Mouse (Mus musculus) induced T-regulatory cell, adult 2 months (primary cell): ENCODE measurements at regions not wholly inside any gene's neighbourhood (a gene's known extent, or its start where the extent isn't known, plus 50 kb on each side); places are given as distances from the start of the nearest gene placed in this dataset.
"Not testable (repeated sequence)": the region's sequence is repeated elsewhere in the genome, so short reads cannot be mapped to it uniquely, and the experiment has no call there.

Source experiments
- DNase-seq: peaks from one replicate; pipeline ENCODE4 v3.0.0-alpha.2; 2012; ENCODE audit warnings: low read depth

GRCm38 (mm10) chr13:5920422-5920821 lies 59.1 kb downstream of the Klf6 start:
- no peak for DNase-seq

GRCm38 (mm10) chr13:5931433-5931832 lies 70.2 kb downstream of the Klf6 start:
- DNase-seq, result no peak

- no peak for DNase-seq
Measured at GRCm38 (mm10) chr13:5937436-5937835, 76.2 kb downstream of the Klf6 start.

- no peak for DNase-seq
Measured at GRCm38 (mm10) chr13:5937970-5938369, 76.7 kb downstream of the Klf6 start.

GRCm38 (mm10) chr13:5939368-5939767 lies 78.1 kb downstream of the Klf6 start:
- DNase-seq, result no peak

GRCm38 (mm10) chr13:5952863-5953262 lies 91.6 kb downstream of the Klf6 start:
- DNase-seq, result no peak

GRCm38 (mm10) chr13:5955121-5955520 lies 93.8 kb downstream of the Klf6 start:
- DNase-seq, result not testable (repeated sequence)

GRCm38 (mm10) chr13:5956145-5956544 lies 94.9 kb downstream of the Klf6 start:
- DNase-seq, result no peak

- DNase-seq, result no peak
Measured at GRCm38 (mm10) chr13:5962947-5963346, 101.7 kb downstream of the Klf6 start.

GRCm38 (mm10) chr13:5964626-5965025 lies 103.3 kb downstream of the Klf6 start:
- DNase-seq, result no peak

- DNase-seq, result no peak
Measured at GRCm38 (mm10) chr13:5978615-5979014, 117.3 kb downstream of the Klf6 start.

GRCm38 (mm10) chr13:5987491-5987890 lies 126.2 kb downstream of the Klf6 start:
- no peak for DNase-seq

- DNase-seq, result peak; percentile 23
Measured at GRCm38 (mm10) chr13:5988407-5988806, 127.1 kb downstream of the Klf6 start.

GRCm38 (mm10) chr13:6000559-6001217 lies 139.4 kb downstream of the Klf6 start:
- DNase-seq, result no peak

- DNase-seq, result peak; percentile 4
Measured at GRCm38 (mm10) chr13:6001218-6001564, 139.9 kb downstream of the Klf6 start.

- DNase-seq, result no peak
Measured at GRCm38 (mm10) chr13:6005901-6006300, 144.6 kb downstream of the Klf6 start.

- no peak for DNase-seq
Measured at GRCm38 (mm10) chr13:6009671-6010070, 148.4 kb downstream of the Klf6 start.

- DNase-seq, result no peak
Measured at GRCm38 (mm10) chr13:6027207-6027606, 165.9 kb downstream of the Klf6 start.

- DNase-seq, result no peak
Measured at GRCm38 (mm10) chr13:6028878-6029277, 167.6 kb downstream of the Klf6 start.

- DNase-seq, result no peak
Measured at GRCm38 (mm10) chr13:6029461-6029860, 168.2 kb downstream of the Klf6 start.

GRCm38 (mm10) chr13:6030128-6030527 lies 168.8 kb downstream of the Klf6 start:
- no peak for DNase-seq

GRCm38 (mm10) chr13:6040132-6040531 lies 178.8 kb downstream of the Klf6 start:
- no peak for DNase-seq

GRCm38 (mm10) chr13:6040663-6041062 lies 179.4 kb downstream of the Klf6 start:
- DNase-seq, result no peak

GRCm38 (mm10) chr13:6042495-6042894 lies 181.2 kb downstream of the Klf6 start:
- no peak for DNase-seq
